Mouse (Mus musculus) heart, adult 9 months (tissue): Measurements from ENCODE around the gene Sept12.

Source experiments
- DNase-seq, 2 experiments: peaks; one replicate each; pipeline ENCODE4 v3.0.0; 2022; ENCODE audit warnings: low spot score in 2 of 2

Sept12 gene

DNA sequence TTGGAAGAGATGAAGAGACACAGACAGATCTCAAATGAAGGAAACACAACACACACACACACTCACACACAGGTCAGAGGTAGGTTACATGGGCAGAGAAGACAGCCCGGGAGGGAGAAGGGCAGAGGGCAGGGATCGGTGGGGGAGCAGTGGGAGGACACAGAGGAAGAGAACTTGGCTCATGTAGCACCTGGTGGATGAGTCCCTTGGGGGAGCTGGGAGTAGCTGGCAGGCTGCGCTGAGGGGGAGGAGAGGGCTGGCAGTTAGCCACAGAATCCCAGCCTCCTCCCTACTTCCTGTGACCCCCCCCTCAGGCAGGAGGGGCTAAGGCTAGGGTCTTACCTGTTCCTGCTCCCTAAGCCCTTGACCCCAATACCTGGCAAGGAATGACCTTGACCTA lies at the start of gene Sept12:
Gene Sept12, minus strand, starts transcription at position 300 of the 400 bp plus-strand sequence.
- peak; percentile 14 to 20 for DNase-seq

DNA sequence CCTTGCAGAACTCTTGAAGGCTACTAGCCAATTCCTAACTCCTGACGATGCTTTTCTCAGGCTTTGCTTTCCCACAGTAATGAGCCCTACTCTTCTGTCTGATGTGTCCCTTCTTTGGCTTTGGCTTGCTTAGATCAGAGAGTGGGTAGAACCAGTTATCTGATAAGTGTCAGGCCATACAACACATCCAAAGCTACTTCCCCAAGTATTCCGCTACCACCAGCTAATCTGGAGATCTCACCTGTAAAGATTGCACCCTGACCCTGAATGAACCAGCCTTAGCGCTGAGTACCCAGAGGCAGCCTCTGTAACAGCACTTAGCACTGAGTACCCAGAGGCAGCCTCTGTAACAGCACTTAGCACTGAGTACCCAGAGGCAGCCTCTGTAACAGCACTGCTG lies 47.7 kb upstream of the Sept12 start:
- no peak for DNase-seq

DNA sequence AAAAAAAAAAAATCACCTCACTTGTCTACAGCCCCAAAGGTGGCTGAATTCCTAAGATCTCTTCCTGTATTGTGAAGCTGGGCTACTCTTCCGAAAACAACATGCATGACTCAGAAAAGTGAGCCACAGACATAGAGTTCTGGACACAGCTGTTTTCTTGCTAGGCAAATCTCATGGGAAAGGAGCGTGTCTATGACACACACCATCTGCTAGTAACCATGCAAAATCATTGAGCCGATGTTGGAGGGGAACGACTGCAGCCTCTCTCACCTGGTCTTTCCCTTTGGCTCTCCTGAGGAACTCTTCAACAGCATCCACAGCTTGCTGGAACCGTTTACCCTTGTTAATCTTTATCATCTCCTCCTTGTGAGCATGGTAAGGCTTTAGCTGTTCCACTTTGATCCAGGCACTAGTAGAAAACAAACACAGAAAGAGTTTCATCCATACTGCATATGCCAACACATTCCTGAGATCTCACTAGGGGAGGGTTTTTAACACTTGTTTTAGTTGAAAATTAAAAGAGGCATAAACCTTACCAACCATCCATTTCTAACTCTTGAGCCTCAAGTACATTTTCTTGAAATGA lies 39.1 kb upstream of the Sept12 start:
- peak; percentile 60 to 61 for DNase-seq

DNA sequence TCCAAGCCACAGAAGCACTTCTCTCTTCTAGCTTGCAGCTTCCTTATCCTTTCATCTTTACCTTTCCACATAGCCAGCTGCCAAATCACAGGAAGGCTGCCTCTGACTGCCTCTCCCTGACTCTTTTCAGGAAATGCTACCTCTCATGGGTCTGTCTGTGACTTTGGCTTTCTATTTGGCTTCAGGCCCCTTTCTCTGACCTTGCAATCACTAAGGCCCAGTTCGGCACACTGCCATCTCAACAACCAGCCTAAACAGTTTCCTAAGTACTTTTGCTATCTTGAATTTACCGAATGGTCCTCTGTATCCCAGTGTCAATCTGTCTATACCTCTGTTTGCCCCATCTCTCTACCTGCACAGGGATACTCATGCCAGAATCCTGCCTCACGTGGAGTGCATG lies 37.9 kb upstream of the Sept12 start:
- no peak for DNase-seq

DNA sequence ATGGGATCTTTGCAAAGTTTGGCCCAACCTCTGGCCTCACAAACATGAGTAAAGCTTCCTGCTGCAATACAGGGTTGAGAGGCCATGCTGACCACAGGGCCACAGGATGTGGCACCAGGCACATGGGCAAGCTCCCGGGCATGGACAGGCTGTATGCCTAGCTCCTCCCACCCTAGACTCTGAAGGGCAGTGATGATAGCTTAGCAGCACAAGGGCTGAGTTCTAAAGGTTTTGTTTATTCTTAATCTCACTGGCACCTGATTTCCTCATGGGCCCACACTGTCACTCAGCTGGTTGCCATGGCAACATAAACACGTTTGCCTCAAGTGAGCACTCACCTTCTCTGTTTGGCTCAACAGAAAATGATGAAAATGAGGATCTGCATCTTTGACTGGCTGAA lies 32.2 kb upstream of the Sept12 start:
- no peak for DNase-seq

DNA sequence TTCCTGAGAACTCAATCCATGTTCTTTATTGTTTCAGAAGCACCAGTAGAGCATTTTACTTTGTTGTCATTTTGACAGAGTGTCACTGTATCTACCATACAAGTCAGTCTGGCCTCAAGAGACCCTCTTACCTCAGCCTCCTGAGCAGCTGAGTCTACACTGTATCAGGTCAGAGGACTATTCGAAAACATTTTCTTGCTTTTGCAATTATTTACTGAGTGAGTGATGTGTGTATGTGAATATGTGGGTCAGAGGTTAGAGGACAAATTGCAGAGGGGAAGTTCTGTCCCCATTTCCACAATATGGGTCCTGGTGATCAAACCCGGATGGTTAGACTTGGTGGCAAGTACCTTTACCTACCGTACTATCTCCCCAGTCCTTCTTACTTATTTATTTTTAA lies 26.4 kb upstream of the Sept12 start:
- DNase-seq = no peak

DNA sequence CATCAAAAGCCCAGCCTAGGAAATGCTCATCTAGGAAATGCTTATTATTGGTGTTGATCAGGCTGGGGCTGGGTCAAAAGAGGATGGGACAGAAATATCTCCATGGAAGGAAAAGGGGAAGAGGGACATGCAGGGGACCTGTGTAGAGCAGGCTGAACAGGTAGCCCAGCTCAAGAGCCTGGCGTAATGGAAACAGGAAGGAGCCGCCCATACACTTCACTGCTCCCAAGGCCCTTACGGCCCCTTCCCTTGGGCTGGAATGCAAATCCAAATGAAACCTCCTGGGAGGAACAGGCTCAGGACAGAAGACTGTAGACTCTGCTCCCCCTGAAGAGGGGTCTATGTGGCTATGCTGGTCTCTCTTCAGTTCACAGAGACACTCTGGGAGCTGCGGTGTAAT lies 16.9 kb upstream of the Sept12 start:
- no peak for DNase-seq

DNA sequence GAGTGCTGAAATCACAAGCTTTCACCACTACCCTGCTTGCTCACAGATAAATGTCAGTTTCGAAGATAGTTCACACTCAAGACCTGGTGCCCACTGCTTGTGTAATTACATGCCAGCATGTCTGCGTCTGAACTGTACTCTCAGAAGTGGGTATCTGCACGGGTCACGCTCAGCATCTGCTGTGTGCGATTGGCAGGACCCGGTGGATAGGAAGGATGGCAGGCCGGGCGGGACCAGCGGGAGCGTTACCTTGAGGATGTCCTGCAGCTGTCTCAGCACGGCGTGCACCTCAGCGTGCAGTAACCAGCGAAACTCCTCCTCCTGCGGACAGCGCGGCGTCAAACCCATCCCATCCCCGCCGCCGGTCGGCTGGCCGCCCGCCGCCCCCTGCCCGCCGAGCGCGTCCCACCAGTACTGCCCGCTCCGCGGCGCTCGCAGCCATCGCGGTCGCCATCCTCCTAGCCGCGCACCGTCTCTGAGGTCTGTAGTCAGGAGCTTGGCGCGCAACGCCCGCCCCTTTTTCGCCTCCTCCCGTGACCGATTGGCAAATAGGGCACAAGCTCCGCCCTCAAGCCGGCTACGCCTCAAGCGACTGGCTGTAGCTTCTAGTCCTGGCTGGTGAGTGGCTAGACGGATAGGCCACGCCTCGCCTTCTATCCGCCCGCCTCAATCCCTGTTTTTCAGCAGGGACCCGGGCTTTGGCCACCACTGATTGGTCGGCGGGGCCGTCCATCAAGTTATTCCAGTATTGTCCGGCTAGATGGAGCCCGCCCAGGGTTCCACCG lies 15.6 kb upstream of the Sept12 start, which contains the start of gene Rogdi:
Gene Rogdi, minus strand, starts transcription at position 500 of the 785 bp plus-strand sequence.
- DNase-seq = peak; percentile 99

DNA sequence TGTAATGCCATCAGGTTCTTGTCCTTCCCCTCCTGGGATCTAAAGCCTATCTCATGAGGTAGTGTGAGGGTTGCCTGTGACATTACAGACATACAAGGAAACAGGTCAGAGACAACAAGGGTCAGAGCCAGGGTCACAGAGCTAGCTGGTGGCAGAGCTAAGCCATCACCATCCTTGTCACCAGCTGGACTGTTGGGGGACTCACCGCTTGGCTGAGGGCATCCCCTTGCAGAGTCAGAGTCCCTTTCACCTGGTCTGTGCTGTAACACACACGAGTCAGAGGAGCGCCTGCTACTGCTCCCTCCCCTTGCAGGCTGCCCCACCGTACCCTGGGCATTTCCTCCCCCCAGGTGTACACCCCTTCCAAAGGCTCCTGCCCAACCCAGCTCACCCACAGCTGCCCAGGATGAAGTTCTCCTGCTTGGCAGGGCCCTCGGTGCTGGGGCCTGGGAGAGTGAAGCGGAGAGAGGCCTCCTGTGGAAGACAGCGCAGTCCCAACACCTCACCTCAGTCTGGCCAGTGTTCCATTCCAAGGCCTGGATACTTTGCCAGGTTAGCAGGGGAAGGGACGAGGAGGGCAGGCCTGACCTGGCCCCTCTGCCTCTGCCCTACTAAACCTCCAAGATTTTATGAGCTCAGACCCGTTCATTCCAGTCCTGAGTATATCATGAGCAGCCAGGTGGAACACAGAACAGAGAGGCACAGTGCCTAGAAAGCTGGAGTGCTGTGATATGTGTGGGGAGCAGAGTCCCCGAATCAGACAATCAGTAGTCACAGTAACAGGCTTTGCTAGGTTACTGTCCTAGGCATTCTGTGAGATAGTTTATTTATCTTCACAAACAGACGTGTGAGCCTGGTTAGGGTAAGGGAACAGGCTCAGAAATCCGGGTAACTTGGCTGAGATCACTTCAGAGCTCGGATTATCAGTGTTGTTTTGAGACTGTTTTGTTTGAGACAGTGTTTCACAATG lies 14.7 kb upstream of the Sept12 start:
- no peak for DNase-seq

DNA sequence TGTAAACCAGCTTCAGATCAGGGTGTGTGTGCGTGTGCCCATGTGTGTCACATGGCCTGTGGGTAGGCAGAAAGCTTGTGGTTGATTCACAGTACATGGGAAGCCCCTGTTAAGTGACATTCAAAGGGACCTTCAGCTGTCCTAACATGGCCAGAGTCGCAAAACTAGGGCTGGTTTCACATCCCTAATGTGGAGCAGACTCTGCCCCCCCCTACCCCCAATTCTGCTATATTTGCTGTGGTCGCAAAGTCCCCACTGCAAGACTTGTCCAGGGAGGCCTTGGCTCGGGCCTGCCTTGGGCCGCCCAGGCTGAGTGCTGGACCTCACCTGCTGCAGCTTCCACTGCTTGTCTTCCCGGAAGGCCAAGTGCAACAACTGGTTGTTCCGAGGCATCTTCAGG lies 13.6 kb upstream of the Sept12 start:
- peak in 1 of 2 experiments; percentile 9 for DNase-seq

DNA sequence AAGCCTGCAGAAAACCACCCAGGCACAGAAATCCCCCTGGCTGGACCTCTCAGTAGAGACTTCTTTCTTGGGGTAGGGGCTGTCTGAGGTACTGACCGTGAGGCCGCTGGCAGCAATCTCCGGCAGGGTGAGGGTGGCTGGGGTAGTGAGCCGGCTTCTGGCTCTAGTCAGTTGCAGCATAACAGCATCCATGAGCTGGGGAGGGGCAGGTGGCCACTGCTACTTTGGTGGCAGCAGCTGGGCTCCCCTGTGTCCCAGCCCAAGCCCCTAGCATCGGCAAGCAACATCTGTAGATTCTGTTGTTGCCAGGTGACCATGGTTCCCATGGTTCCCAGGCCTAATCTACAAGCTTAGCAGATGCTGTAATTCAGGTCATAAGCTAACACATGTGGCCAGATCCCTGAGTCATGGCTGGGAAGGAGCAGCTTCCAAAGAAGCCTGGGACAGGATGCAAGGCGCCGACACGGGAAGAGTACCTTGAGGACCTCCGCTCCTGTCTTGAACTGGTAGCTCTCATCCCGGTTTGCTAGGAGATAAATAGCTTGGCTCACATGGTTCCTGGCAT lies 12.8 kb upstream of the Sept12 start:
- DNase-seq = peak; percentile 19 to 24

DNA sequence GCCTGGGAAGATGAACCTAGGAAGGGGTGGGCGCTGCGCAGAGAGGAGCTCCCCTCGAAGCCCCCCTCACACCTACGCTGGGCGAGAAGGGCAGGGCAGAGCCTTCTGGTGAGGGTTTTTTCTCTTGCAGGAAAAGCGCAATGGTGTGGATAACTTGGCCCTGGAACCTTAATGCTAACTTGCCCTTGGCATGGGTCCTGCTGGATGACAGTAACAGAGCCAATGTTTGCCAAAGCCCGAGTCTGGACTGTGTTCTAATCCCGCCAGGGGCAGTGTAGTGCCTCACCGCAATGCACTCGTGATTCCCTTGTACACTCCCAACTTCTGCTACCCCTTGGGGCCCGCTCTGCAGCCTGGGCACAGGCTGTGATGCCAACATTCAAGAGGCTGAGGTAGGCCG lies 10.4 kb upstream of the Sept12 start:
- no peak for DNase-seq

DNA sequence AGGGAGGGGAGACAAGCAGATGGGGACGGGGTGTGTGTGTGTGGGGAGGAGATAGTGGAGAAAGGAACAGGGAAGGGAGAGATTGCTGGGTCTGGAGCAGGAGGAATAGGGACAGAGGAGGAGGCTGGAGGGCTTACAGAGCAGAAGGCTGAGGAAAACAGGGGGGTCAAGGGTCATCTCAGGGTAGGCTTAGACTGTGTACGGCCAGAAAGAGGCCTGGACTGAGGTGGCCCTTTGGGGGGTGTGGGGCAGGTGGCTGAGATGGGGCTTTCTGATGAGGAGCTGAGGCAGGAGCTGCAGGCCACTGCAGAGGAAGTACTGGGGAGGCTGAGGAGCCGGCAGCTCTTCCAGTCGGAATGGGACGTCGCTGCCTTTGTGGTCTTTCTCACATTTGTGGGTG lies 9.8 kb upstream of the Sept12 start:
- no peak for DNase-seq

DNA sequence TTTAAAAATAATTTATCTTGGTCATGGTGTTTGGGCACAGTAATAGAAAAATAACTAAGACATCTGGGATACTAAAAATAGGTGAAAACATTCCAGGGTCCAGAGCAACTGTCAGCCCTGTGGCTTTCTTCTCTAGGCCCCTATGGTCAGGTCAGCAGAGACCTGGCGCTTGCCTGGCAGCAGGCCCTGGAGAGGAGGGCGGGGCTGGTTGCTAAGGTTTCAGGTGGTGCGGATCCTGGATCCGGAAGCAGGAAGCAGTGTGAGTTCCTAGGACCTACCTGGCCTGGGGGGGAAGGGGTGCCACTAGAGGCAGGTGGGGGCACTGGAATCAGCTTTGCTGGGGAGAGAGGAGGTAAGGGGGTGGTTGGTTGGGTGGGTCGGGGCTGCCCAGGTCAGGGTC lies 9.4 kb upstream of the Sept12 start, which contains the start of gene Smim22:
Gene Smim22, plus strand, starts transcription at position 222 of the 400 bp plus-strand sequence.
- DNase-seq = no peak

DNA sequence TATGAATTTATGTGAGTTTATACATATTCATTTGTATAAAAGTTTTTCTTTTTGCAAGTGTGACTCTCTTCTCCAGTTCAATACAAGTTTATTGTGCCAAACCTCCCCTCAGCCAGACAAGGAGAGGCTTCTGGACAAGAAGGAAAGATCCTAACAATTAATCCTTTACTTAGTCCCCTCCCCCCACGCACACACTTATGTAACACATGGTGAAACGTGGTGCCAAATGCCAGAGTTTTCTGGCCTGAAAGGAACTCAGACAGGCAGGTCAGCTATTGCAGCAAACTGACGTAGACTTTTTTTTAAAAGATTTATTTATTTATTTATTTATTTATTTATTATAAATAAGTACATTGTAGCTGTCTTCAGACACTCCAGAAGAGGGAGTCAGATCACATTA lies 3.0 kb upstream of the Sept12 start:
- no peak for DNase-seq

DNA sequence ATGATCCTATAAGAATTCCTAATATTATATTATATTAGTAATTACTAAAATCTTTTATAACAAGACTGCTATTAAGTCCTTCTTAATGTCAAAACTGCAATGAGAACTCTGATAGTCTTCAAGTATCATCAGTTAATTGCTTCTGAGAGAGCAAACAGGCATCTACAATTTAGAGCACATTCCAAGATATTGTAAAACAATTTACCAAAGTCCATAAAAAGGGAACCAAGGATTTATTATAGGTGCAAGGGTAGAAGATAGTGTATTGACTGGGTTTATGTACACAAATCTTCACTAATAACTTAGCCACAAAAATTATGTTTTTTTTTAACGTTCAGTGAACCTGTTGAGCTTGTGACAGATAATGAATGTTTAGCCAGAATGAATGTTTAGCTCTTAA lies 1.3 kb upstream of the Sept12 start:
- no peak for DNase-seq

DNA sequence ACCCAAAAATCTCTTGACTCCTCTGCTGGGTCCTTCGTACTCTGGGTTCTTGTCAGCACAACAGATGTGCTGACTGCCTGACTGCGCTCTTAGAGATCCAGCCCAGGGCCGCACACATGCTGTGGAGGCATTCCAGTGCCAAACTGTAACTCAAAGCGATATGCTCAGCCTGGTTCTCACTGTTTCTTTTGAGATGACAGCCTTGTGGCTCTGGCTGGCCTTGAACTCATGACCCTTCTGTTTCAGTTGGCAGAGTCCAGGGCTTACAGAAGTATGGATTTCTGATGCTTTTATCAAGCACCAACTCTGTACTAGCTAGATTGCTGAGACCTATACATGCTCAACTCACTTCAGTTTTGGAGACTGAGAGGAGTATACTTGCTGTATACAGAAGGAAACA lies 4.4 kb downstream of the Sept12 start:
- no peak for DNase-seq

DNA sequence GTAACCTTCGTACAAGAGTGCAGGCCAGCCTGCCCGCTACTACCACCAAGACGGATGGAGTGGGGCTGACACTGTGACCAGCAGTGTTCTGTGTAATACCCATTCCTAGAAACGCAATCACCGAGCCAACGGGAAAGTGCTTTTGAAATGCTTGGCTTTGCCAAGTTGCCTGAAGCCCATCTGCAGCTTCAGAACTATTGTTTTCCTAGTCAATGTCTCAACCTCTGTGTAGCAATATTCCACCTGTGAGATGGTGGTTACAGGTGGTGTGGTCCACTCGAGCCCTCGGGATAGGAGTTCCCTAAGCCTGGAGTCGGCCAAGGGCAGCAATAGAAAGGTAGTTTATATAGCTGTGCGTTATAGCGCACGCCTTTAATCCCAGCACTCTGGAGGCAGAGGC lies 12.9 kb downstream of the Sept12 start:
- DNase-seq = no peak

DNA sequence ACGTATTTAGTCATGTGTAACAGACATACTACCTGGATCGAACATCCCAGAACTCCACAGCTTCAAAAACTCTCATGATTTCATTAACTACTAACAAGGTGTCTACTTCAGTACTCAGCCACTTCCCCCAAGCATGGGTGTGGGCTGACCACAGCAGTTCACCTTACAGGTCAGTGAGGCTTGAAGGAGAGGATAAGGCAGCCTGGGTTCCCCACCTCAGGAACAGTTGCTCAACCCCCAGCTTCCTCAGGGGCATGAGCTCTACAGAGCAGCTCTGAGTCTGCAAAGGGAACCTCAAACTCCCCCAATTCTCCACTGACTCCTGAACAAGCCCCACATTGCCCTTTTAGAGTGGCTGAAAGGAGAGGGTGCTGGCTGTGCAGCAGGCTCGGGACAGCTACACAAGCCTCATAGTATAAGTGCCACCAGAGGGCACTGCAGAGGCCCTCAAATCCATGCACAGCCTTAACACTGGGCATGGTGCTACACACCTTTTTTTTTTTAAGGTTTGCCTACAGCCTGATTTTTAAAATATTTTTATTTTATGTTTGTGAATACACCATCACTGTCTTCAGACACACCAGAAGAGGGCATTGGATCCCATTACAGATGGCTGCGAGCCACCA lies 17.8 kb downstream of the Sept12 start:
- DNase-seq = peak in 1 of 2 experiments; percentile 7

DNA sequence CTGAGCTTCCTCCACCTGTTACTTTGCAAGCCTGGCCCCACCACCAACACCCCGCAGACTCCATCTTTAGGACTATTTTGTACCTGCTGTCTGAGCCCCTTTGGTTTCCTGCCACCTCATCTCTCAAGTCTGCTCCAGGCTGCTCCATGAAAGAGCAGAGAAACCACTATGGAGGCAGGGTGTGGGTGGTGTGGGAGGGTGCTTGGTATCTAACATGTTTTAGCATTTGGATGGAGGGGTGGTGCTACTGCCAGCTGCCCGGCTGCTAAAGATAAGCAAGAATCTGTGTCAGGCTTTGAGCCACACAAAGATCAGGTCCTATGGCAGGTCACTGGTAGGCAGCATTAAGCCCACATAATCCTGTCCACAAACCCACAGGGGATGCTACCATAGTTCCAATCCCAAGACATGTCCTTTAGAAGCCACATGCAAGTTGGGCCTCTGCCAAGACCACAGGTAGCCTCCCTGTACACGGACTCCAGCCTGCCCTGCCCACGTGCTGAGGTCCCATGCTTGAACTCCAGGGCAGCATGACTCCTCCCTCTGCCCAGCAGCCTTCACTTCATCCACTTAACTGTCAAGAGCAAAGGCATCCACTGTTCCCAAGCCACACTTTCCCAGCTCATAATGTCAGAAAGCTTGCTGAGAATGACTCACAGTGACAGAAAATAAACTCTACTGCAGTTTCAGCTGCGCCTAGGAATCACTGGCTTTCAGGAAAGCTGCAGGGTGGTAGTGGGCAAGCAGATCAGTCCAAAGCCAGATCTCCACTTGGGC lies 19.2 kb downstream of the Sept12 start:
- DNase-seq = peak in 1 of 2 experiments; percentile 5

DNA sequence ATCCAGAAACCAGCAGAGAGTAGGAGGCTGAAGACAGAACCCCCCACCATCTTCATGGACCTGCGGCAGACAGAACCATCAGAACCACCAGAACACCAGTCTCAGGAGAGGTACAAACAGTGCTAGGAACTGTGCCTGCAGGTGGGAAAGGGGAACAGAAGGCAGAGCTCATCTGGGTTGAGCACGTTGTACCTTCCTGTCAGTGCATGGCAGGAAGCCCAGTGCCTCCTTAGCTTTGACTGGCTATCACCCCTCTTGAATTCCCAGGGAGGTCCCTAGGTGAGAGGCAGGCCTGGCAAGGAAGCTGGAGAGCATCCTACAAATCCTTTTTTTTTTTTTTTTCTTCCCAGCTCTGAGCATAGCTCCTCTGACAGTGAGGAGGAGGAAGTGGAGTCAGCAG lies 21.5 kb downstream of the Sept12 start:
- no peak for DNase-seq
